ENCODE assay signal across 28 mouse cellular contexts in the genomic region with DNA sequence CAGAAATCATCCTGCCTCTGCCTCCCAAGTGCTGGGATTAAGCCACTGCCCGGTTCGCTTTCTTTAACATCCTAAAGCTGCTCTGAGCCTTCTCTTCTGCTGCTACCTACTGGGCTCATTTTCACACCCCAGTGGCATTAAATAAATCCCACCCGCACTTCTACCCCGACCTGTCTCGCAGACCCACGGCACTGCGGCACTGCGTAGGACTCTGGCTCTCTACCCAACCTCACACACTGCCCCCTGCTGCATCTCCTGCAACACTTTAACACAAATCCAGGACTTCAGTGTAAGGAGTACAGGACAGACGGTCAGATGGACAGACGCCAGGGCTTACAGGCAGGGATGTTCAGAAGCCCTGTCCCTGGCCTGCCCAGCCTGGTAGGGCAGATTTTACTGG. TPM values are rescaled to one million over a fixed set of nuclear protein-coding genes. Genes with fewer than 3 reads are reported as not detected.
A peak's percentile ranks its signal among the peaks of the same experiment; 100 is the strongest.
DNase-seq lines count a peak whose midpoint lies in the region; ATAC-seq and TF ChIP-seq lines count a peak whose summit lies in the region.
"Had no signal": no experiment of that assay in that cellular context is flagged by ENCODE, and none has a peak within 500 bp of the region (broad histone marks: within the 10 kb centered on the region; RNA-seq: fewer than 3 reads in every experiment).

No protein-coding gene starts in this region.

- no peak for TF ChIP-seq EP300 in ES-Bruce4 (IDR thresholded peaks at IDR 0.05; ENCODE audit: insufficient read depth, low read depth, low read length)

- DNase-seq in forebrain, postnatal 0 days = no peak
- no peak for DNase-seq in ES-E14 (ENCODE audit: low read depth, low spot score)
- peak; percentile 74 for DNase-seq in ZHBTc4 (ENCODE audit: low read depth, low spot score)
- DNase-seq in left cerebral cortex, postnatal 14 days (ENCODE audit: low spot score in 2 of 2) = no peak
- DNase-seq in layer of hippocampus, postnatal 14 days (ENCODE audit: low spot score in 2 of 2) = no peak
- DNase-seq: adrenal gland, adult 2 months; adrenal gland, postnatal 25 days; B cell, adult 2 months; cerebellum, adult 11 months; cerebellum, adult 18-20 months; cerebellum, adult 8-10 months; cerebellum, adult 9-11 months had no signal

- no peaks in the 10 kb centered on the region for H3K9me3 ChIP-seq in forebrain, postnatal 0 days (ENCODE audit: low read length)
- H3K9me3 ChIP-seq in forebrain, embryonic 15.5 days = no peaks in the 10 kb centered on the region
- H3K9me3 ChIP-seq in ES-Bruce4 (replicated peaks; ENCODE audit: control insufficient read depth, insufficient read depth, low read length, poor library complexity, severe bottlenecking) = no peaks in the 10 kb centered on the region
- H3K9me3 ChIP-seq in ES-E14 (ENCODE audit: control insufficient read depth, insufficient read depth, low read depth, low read length) = no peaks in the 10 kb centered on the region
- no peaks in the 10 kb centered on the region for H3K9me3 ChIP-seq in heart, embryonic 11.5 days (replicated peaks; ENCODE audit: control insufficient read depth, low read length)
- H3K9me3 ChIP-seq: embryonic facial prominence, embryonic 13.5 days; forebrain, embryonic 10.5 days; forebrain, embryonic 12.5 days had no signal

- 0 out of 2 replicates have a peak, but pooled peaks have one; percentile 13 for TF ChIP-seq CTCF in forebrain, postnatal 0 days (IDR thresholded peaks at IDR 0.05; ENCODE audit: low read depth)
- peak; percentile 26 for TF ChIP-seq CTCF in ES-Bruce4 (IDR thresholded peaks at IDR 0.05; ENCODE audit: low read depth, low read length)

- no peak overlapping the region for H3K27ac ChIP-seq in forebrain, postnatal 0 days (ENCODE audit: low read depth, low read length)
- no peak overlapping the region for H3K27ac ChIP-seq in forebrain, embryonic 15.5 days (replicated peaks)
- H3K27ac ChIP-seq in ES-Bruce4 (ENCODE audit: insufficient read depth, low read length) (no peak overlapping the region), ES-E14 (ENCODE audit: insufficient read depth, low read depth, low read length, poor library complexity, severe bottlenecking) (no peak overlapping the region; the same call in 1 of the 2 replicates)
- H3K27ac ChIP-seq in heart, embryonic 11.5 days (ENCODE audit: low read depth, low read length) = no peak overlapping the region
- H3K27ac ChIP-seq: embryonic facial prominence, embryonic 13.5 days; embryonic facial prominence, embryonic 15.5 days; forebrain, embryonic 10.5 days; forebrain, embryonic 12.5 days had no signal

- in situ Hi-C loops in ES-E14 (cut with MboI; ENCODE audit: low sequenced_read_pairs in 2 of 2, unreplicated experiment in 2 of 2) = no loop called here

- no peaks in the 10 kb centered on the region for H3K36me3 ChIP-seq in forebrain, postnatal 0 days (ENCODE audit: insufficient read depth)
- no peaks in the 10 kb centered on the region for H3K36me3 ChIP-seq in forebrain, embryonic 15.5 days
- H3K36me3 ChIP-seq in ES-Bruce4 (ENCODE audit: control insufficient read depth, insufficient read depth, low read length, poor library complexity, severe bottlenecking) (no peaks in the 10 kb centered on the region), ES-E14 (ENCODE audit: control insufficient read depth, insufficient read depth, low read length, poor library complexity, severe bottlenecking) (no peaks in the 10 kb centered on the region)
- no peaks in the 10 kb centered on the region for H3K36me3 ChIP-seq in heart, embryonic 11.5 days (ENCODE audit: control insufficient read depth, insufficient read depth, low read length)
- H3K36me3 ChIP-seq: embryonic facial prominence, embryonic 13.5 days; embryonic facial prominence, embryonic 15.5 days; forebrain, embryonic 12.5 days had no signal

- intact Hi-C loops in left cerebral cortex, postnatal 14 days (cut with DNase I) = no loop called here

- no peak overlapping the region for H3K4me3 ChIP-seq in forebrain, postnatal 0 days (ENCODE audit: low read depth, low read length)
- H3K4me3 ChIP-seq in forebrain, embryonic 15.5 days = no peak overlapping the region
- H3K4me3 ChIP-seq in ES-Bruce4 (ENCODE audit: low read depth, low read length) (no peak overlapping the region), ES-E14 (ENCODE audit: insufficient read depth in 1 of 2, low read depth in 1 of 2, low read length in 2 of 2, poor library complexity in 1 of 2, severe bottlenecking in 1 of 2) (no peak overlapping the region)
- H3K4me3 ChIP-seq in heart, embryonic 11.5 days (ENCODE audit: low read depth, low read length) = no peak overlapping the region
- H3K4me3 ChIP-seq: embryonic facial prominence, embryonic 13.5 days; embryonic facial prominence, embryonic 15.5 days; erythroblast, embryonic 14.5 days; forebrain, embryonic 10.5 days; forebrain, embryonic 12.5 days had no signal

- TF ChIP-seq POLR2A in ES-Bruce4 (IDR thresholded peaks at IDR 0.05; ENCODE audit: insufficient read depth, low read length) = no peak

- no peak overlapping the region for H3K9ac ChIP-seq in forebrain, postnatal 0 days
- no peak overlapping the region for H3K9ac ChIP-seq in forebrain, embryonic 15.5 days (replicated peaks)
- no peak overlapping the region for H3K9ac ChIP-seq in ES-Bruce4 (ENCODE audit: low read depth, poor library complexity, severe bottlenecking)
- H3K9ac ChIP-seq in ES-E14 (ENCODE audit: insufficient read depth, low read depth, low read length, poor library complexity, severe bottlenecking) = no peak overlapping the region
- no peak overlapping the region for H3K9ac ChIP-seq in heart, embryonic 11.5 days (ENCODE audit: low read depth, low read length)
- H3K9ac ChIP-seq: embryonic facial prominence, embryonic 13.5 days; embryonic facial prominence, embryonic 15.5 days; forebrain, embryonic 12.5 days had no signal

- no peaks in the 10 kb centered on the region for H3K4me1 ChIP-seq in forebrain, postnatal 0 days (ENCODE audit: insufficient read depth)
- peaks cover 10% of the 10 kb centered on the region for H3K4me1 ChIP-seq in forebrain, embryonic 15.5 days
- H3K4me1 ChIP-seq in ES-Bruce4 (ENCODE audit: control insufficient read depth, insufficient read depth, low read length) (no peaks in the 10 kb centered on the region), ES-E14 (ENCODE audit: control insufficient read depth in 2 of 2, insufficient read depth in 2 of 2, low read length in 2 of 2, poor library complexity in 1 of 2) (peaks cover 3 to 13% of the 10 kb centered on the region in 2 experiments; a peak in 2 of 4 replicates)
- peaks cover 7% of the 10 kb centered on the region for H3K4me1 ChIP-seq in heart, embryonic 11.5 days (ENCODE audit: control insufficient read depth, insufficient read depth, low read length)

- H3K27me3 ChIP-seq in forebrain, postnatal 0 days (ENCODE audit: insufficient read depth, low read length) = no peaks in the 10 kb centered on the region
- no peaks in the 10 kb centered on the region for H3K27me3 ChIP-seq in forebrain, embryonic 15.5 days
- H3K27me3 ChIP-seq in ES-Bruce4 (ENCODE audit: control insufficient read depth, insufficient read depth, low read length, poor library complexity, severe bottlenecking) = no peaks in the 10 kb centered on the region
- no peaks in the 10 kb centered on the region for H3K27me3 ChIP-seq in heart, embryonic 11.5 days (ENCODE audit: control insufficient read depth, insufficient read depth, low read length)
- H3K27me3 ChIP-seq: embryonic facial prominence, embryonic 13.5 days; embryonic facial prominence, embryonic 15.5 days; forebrain, embryonic 12.5 days had no signal

- WGBS in forebrain, postnatal 0 days = 83% methylated on average over 10 of the region's 10 CpGs
- WGBS in forebrain, embryonic 15.5 days = 92% methylated on average over 10 of the region's 10 CpGs
- WGBS in heart, embryonic 11.5 days (ENCODE audit: insufficient replicate concordance) = 77% methylated on average over 10 of the region's 10 CpGs

- ATAC-seq in forebrain, postnatal 0 days = no peak
- ATAC-seq in forebrain, embryonic 15.5 days (replicated peaks) = no peak
- no peak for ATAC-seq in heart, embryonic 11.5 days (replicated peaks; ENCODE audit: insufficient number of reproducible peaks, low FRiP score, low TSS enrichment)
- ATAC-seq: CD4-positive, CD25-positive, alpha-beta regulatory T cell, adult 4 months; forebrain, embryonic 14.5 days had no signal

- no peak overlapping the region for H3K4me2 ChIP-seq in forebrain, postnatal 0 days (ENCODE audit: low read depth)
- no peak overlapping the region for H3K4me2 ChIP-seq in forebrain, embryonic 15.5 days (replicated peaks)
- no peak overlapping the region for H3K4me2 ChIP-seq in heart, embryonic 11.5 days
- H3K4me2 ChIP-seq: embryonic facial prominence, embryonic 13.5 days; embryonic facial prominence, embryonic 15.5 days; forebrain, embryonic 12.5 days had no signal

TF ChIP-seq in ES-E14, 5 proteins besides CTCF, POLR2A, EP300 and RAD21:
- TF ChIP-seq ZC3H11A (IDR thresholded peaks at IDR 0.05; ENCODE audit: borderline replicate concordance, low read depth, low read length) (no peak), HCFC1 (IDR thresholded peaks at IDR 0.05; ENCODE audit: borderline replicate concordance, insufficient read depth, low read length) (0 out of 2 replicates have a peak, but pooled peaks have one; percentile 45)
TF ChIP-seq in ES-E14: peak in this region for 1.

RNA-seq across cellular contexts. Expression of gene 2900026A02Rik, which starts 45.1 kb away (rescaled TPM):
- total RNA-seq in forebrain, postnatal 0 days (2014; rRNA removed) = 9.2 and 10.9 TPM in 2 replicates
- 2.7 and 3.3 TPM in 2 replicates for polyA plus RNA-seq in forebrain, postnatal 0 days (2015; fragmentation: Nextera tagmentation; extraction: Ambion mirVana)
- polyA plus RNA-seq in forebrain, embryonic 15.5 days (2015; fragmentation: Nextera tagmentation; extraction: Ambion mirVana) = 4.4 and 4.9 TPM in 2 replicates
- 14.2 and 15.2 TPM in 2 replicates for polyA plus RNA-seq in ES-Bruce4 (2011; ENCODE audit: insufficient read depth, insufficient read length, low read depth, missing spikeins)
- 12.3 and 15.9 TPM in 2 replicates for total RNA-seq in ES-E14 (2012; rRNA removed)
- 10 to 100 TPM; 55.8 to 63.6 TPM for total RNA-seq in left cerebral cortex, postnatal 14 days (2021)
- 7.0 and 9.7 TPM in 2 replicates for polyA plus RNA-seq in heart, embryonic 11.5 days (2014; fragmentation: Nextera tagmentation; extraction: Ambion mirVana)
- 10 to 100 TPM; 69.6 to 70.6 TPM for total RNA-seq in layer of hippocampus, postnatal 14 days (2021)
- total RNA-seq: MEL had no signal

RNA-seq across cellular contexts. Expression of gene Tmem211, which starts 50.7 kb away (rescaled TPM):
- total RNA-seq in forebrain, postnatal 0 days (2014; rRNA removed) = not detected in 2 replicates
- polyA plus RNA-seq in forebrain, postnatal 0 days (2015; fragmentation: Nextera tagmentation; extraction: Ambion mirVana) = not detected in 2 replicates
- polyA plus RNA-seq in forebrain, embryonic 15.5 days (2015; fragmentation: Nextera tagmentation; extraction: Ambion mirVana) = not detected in 2 replicates
- polyA plus RNA-seq in ES-Bruce4 (2011; ENCODE audit: insufficient read depth, insufficient read length, low read depth, missing spikeins) = 0.76 and 0.97 TPM in 2 replicates
- total RNA-seq in ES-E14 (2012; rRNA removed) = 0.22 and 0.53 TPM in 2 replicates
- total RNA-seq in left cerebral cortex, postnatal 14 days (2021) = not detected
- not detected in 2 replicates for polyA plus RNA-seq in heart, embryonic 11.5 days (2014; fragmentation: Nextera tagmentation; extraction: Ambion mirVana)
- not detected for total RNA-seq in layer of hippocampus, postnatal 14 days (2021)
- total RNA-seq: adrenal gland, adult 2 months; adrenal gland, postnatal 10 days; adrenal gland, postnatal 25 days; adrenal gland, postnatal 4 days; CH12.LX; common myeloid progenitor, adult 5-6 weeks; MEL had no signal
- polyA plus RNA-seq: adrenal gland, adult 2 months; CD4-positive, CD25-positive, alpha-beta regulatory T cell, adult 4 months; embryonic facial prominence, embryonic 13.5 days; erythroblast, embryonic 14.5 days; forebrain, embryonic 14.5 days; frontal cortex, adult 2 months had no signal
